Mouse (Mus musculus) R1 (cell line): Measurements from ENCODE around the gene Ecsit.

Experiments used
- DNase-seq: peaks from one replicate; pipeline ENCODE4 v3.0.0-alpha.2; 2018; ENCODE audit warnings: low read depth, low spot score

Ecsit gene

GRCm38 (mm10) chr9:22085022-22085834, at the start of gene Ecsit:
Gene Ecsit (minus strand): TSS chr9:22085438.
- DNase-seq: peak; percentile 97

GRCm38 (mm10) chr9:22134246-22134890, 49.1 kb upstream of the Ecsit start:
- DNase-seq: no peak

- DNase-seq: peak; percentile 65
These were observed 47.0 kb upstream of the Ecsit start for GRCm38 (mm10) chr9:22132220-22132619.

- peak; percentile 91 for DNase-seq
These were observed 46.2 kb upstream of the Ecsit start for GRCm38 (mm10) chr9:22131226-22131981.

- peak; percentile 62 for DNase-seq
These were observed 40.2 kb upstream of the Ecsit start for GRCm38 (mm10) chr9:22125246-22126027.

GRCm38 (mm10) chr9:22124169-22124568, 38.9 kb upstream of the Ecsit start:
- no peak for DNase-seq

GRCm38 (mm10) chr9:22123069-22123609, 37.9 kb upstream of the Ecsit start:
- DNase-seq: no peak

GRCm38 (mm10) chr9:22122005-22122404, 36.8 kb upstream of the Ecsit start:
- DNase-seq: no peak

- DNase-seq: no peak
These were observed 36.3 kb upstream of the Ecsit start for GRCm38 (mm10) chr9:22121545-22121944.

GRCm38 (mm10) chr9:22119543-22119942, 34.3 kb upstream of the Ecsit start:
- no peak for DNase-seq

- peak; percentile 86 for DNase-seq
These were observed 32.7 kb upstream of the Ecsit start for GRCm38 (mm10) chr9:22117754-22118456.

GRCm38 (mm10) chr9:22116740-22117426, 31.6 kb upstream of the Ecsit start, which contains the start of gene Elof1:
Gene Elof1 (minus strand): TSS chr9:22117172.
- DNase-seq: peak; percentile 99

GRCm38 (mm10) chr9:22116086-22116485, 30.8 kb upstream of the Ecsit start:
- peak; percentile 37 for DNase-seq

- DNase-seq: no peak
These were observed 30.4 kb upstream of the Ecsit start for GRCm38 (mm10) chr9:22115635-22116034.

GRCm38 (mm10) chr9:22108194-22108593, 23.0 kb upstream of the Ecsit start:
- DNase-seq: no peak

GRCm38 (mm10) chr9:22099922-22100321, 14.7 kb upstream of the Ecsit start:
- peak; percentile 42 for DNase-seq

- DNase-seq: peak; percentile 38
These were observed 13.9 kb upstream of the Ecsit start, which contains the start of gene Cnn1 for GRCm38 (mm10) chr9:22098993-22099696. Gene Cnn1 (plus strand): TSS chr9:22099216.

- peak; percentile 70 for DNase-seq
These were observed 10.6 kb upstream of the Ecsit start for GRCm38 (mm10) chr9:22095854-22096307.

- no peak for DNase-seq
These were observed 7.5 kb upstream of the Ecsit start for GRCm38 (mm10) chr9:22092746-22093145.
